Mouse (Mus musculus): ENCODE measurements around the gene Itgav.
A peak's percentile ranks its signal among the peaks of the same experiment; 100 is the strongest.

Gene Itgav

GRCm38 (mm10) chr2:83723921-83724826, at the start of gene Itgav:
Gene Itgav, plus strand, starts transcription at chr2:83724397.
- peak; percentile 88 for DNase-seq (ENCODE audit: low spot score)

- no peak for DNase-seq (ENCODE audit: low spot score)
Measured at GRCm38 (mm10) chr2:83674421-83674820, 49.8 kb upstream of the Itgav start.

GRCm38 (mm10) chr2:83674896-83675295, 49.3 kb upstream of the Itgav start:
- no peak for DNase-seq (ENCODE audit: low spot score)

- DNase-seq (ENCODE audit: low spot score), result no peak
Measured at GRCm38 (mm10) chr2:83675681-83676080, 48.5 kb upstream of the Itgav start.

GRCm38 (mm10) chr2:83676226-83676870, 47.8 kb upstream of the Itgav start:
- DNase-seq (ENCODE audit: low spot score), result no peak

- no peak for DNase-seq (ENCODE audit: low spot score)
Measured at GRCm38 (mm10) chr2:83681332-83681731, 42.9 kb upstream of the Itgav start.

- DNase-seq (ENCODE audit: low spot score), result no peak
Measured at GRCm38 (mm10) chr2:83681785-83682184, 42.4 kb upstream of the Itgav start.

GRCm38 (mm10) chr2:83682282-83682681, 41.9 kb upstream of the Itgav start:
- peak; percentile 27 for DNase-seq (ENCODE audit: low spot score)

- DNase-seq (ENCODE audit: low spot score), result no peak
Measured at GRCm38 (mm10) chr2:83683731-83684519, 40.3 kb upstream of the Itgav start.

- DNase-seq (ENCODE audit: low spot score), result no peak
Measured at GRCm38 (mm10) chr2:83684691-83685090, 39.5 kb upstream of the Itgav start.

GRCm38 (mm10) chr2:83690372-83690771, 33.8 kb upstream of the Itgav start:
- DNase-seq (ENCODE audit: low spot score), result no peak

- DNase-seq (ENCODE audit: low spot score), result no peak
Measured at GRCm38 (mm10) chr2:83692651-83693545, 31.3 kb upstream of the Itgav start.

- no peak for DNase-seq (ENCODE audit: low spot score)
Measured at GRCm38 (mm10) chr2:83694061-83694460, 30.1 kb upstream of the Itgav start.

GRCm38 (mm10) chr2:83695345-83696247, 28.6 kb upstream of the Itgav start:
- DNase-seq (ENCODE audit: low spot score), result no peak

GRCm38 (mm10) chr2:83698484-83698883, 25.7 kb upstream of the Itgav start:
- DNase-seq (ENCODE audit: low spot score), result no peak

- DNase-seq (ENCODE audit: low spot score), result no peak
Measured at GRCm38 (mm10) chr2:83699324-83699723, 24.9 kb upstream of the Itgav start.

GRCm38 (mm10) chr2:83700667-83701066, 23.5 kb upstream of the Itgav start:
- DNase-seq (ENCODE audit: low spot score), result no peak

GRCm38 (mm10) chr2:83702411-83702810, 21.8 kb upstream of the Itgav start:
- DNase-seq (ENCODE audit: low spot score), result no peak

GRCm38 (mm10) chr2:83705580-83706158, 18.5 kb upstream of the Itgav start:
- DNase-seq (ENCODE audit: low spot score), result no peak
